Mouse (Mus musculus) heart, embryonic 12.5 days (tissue): Measurements from ENCODE around the gene Sidt1. TPM values are rescaled to one million over a fixed set of nuclear protein-coding genes. Genes with fewer than 3 reads are reported as not detected.

Experiments
- ATAC-seq: fragments of 200-750 bp; cut with Nextera tagmentation; 2 replicates; pipeline ENCODE4 v1.8.0; 2017; ENCODE audit warnings: moderate TSS enrichment, moderate library complexity; ENCODE audit not compliant: insufficient number of reproducible peaks, low FRiP score
- H3K27ac ChIP-seq: fragments of 300-500 bp; sonication (generic); 2 replicates; pipeline ENCODE4 v1.5.1; 2016; ENCODE audit warnings: mild to moderate bottlenecking, moderate library complexity; ENCODE audit not compliant: poor library complexity, severe bottlenecking
- H3K27me3 ChIP-seq: fragments of 300-500 bp; sonication (generic); replicated peaks from 2 replicates; pipeline ENCODE4 v1.6.1; 2016; ENCODE audit warnings: mild to moderate bottlenecking, moderate library complexity
- H3K36me3 ChIP-seq: fragments of 300-500 bp; sonication (generic); 2 replicates; pipeline ENCODE4 v1.6.1; 2016; ENCODE audit warnings: mild to moderate bottlenecking, moderate library complexity
- H3K4me1 ChIP-seq: fragments of 300-500 bp; sonication (generic); replicated peaks from 2 replicates; pipeline ENCODE4 v1.6.1; 2016; ENCODE audit warnings: mild to moderate bottlenecking
- H3K4me2 ChIP-seq: fragments of 300-500 bp; sonication (generic); 2 replicates; pipeline ENCODE4 v1.6.1; 2016; ENCODE audit warnings: mild to moderate bottlenecking, moderate library complexity
- H3K4me3 ChIP-seq: fragments of 300-500 bp; sonication (generic); 2 replicates; pipeline ENCODE4 v1.5.1; 2016; ENCODE audit warnings: mild to moderate bottlenecking
- H3K9ac ChIP-seq: fragments of 300-500 bp; sonication (generic); 2 replicates; pipeline ENCODE4 v1.6.1; 2016; ENCODE audit warnings: mild to moderate bottlenecking, moderate library complexity
- H3K9me3 ChIP-seq: fragments of 300-500 bp; sonication (generic); replicated peaks from 2 replicates; pipeline ENCODE4 v1.6.1; 2016; ENCODE audit warnings: mild to moderate bottlenecking, moderate library complexity
- WGBS: fragments of 180-500 bp; shearing (Covaris S2); methylation state at CpG from one replicate; pipeline ENCODE4 v1.1.7; 2016; 5-methylcytosine and 5-hydroxymethylcytosine counted together
- polyA plus RNA-seq: library from polyadenylated mRNA; unstranded; fragments of >200 nt; fragmentation: Nextera tagmentation; extraction: Ambion mirVana; gene quantifications from 2 replicates; pipeline ENCODE4 v1.2.1, GENCODE M21; 2016

Gene Sidt1
- polyA plus RNA-seq, 1 experiment from 2014 or later = not detected

DNA sequence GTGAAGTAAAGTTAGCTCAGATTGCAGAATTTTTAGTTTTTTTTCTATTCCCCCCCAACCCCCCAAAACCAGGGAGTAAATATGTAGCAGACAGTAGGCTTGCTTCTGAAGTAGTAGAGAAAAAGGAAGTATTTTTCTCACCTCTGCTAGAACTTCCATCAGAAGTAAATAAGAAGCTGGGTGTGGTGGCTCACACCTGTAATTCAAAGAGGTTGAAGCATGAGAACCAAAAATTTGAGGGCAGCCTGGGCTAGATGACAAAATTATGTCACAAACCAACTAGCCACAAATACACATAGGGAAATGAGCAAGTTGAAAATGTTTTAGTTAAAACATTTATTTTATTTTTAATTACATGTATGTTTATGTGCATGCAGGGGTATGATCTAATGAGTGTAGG lies 4.5 kb upstream of the Sidt1 start:
- Histone ChIP-seq H3K4me1 (peaks cover 6% of the 10 kb centered on the region; the same call in 1 of the 2 replicates), H3K27ac (no peak overlapping the region), H3K4me2 (no peak overlapping the region), H3K27me3 (peaks cover 19% of the 10 kb centered on the region), H3K4me3 (no peak overlapping the region), H3K9ac (no peak overlapping the region), H3K36me3 (no peaks in the 10 kb centered on the region), H3K9me3 (peaks cover 4% of the 10 kb centered on the region)
- ATAC-seq = no peak

DNA sequence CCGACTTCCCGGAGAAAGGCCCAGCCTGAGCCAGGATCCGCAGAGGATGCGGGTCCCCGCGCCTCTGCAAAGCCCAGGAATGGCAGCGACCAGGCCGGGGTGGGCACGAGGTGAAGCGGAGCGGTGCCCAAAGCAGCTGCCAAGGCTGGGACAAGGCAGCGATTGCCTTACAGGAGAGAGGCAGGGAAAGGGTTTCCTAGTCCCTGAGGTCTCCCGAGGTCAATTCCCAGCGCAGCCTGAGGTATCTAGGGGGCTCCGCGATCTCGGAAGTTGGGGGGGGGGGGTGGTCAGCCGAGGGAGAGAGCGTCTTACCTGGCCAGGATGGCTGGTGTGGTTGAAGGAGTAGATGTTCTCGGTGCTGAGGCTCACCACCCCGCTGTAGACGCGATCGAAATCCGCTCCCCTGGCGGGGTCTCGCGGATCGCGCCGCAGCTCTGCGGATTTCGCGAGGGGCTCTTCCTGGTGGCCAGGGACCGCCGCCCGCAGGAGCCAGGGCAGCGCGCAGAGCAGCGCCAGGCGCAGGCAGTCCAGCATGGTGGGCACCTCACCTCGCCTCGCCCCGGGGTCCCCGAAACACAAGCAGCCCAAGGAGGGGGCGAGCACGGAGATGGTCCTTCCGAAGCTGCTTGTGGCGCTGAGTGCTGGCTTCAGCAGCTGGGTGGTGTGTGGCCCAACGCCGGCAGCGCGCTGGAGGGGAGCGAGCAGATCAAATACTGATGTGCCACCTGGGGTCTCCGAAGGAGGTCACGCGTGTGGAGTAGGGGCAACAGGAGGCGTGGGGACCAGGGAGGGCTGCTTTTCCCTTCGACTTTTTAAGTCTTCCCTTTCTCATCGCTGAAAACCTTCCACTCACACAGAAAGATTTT lies 768 bp downstream of the Sidt1 start:
- H3K27ac ChIP-seq = no peak overlapping the region
- H3K9me3 ChIP-seq = peaks cover 5% of the 10 kb centered on the region
- H3K4me3 ChIP-seq = peak overlapping the region; percentile 69
- WGBS = under 1% methylated on average over 59 of the region's 60 CpGs
- ATAC-seq = peak; percentile 55; the same call in 1 of the 2 replicates
- no peaks in the 10 kb centered on the region for H3K36me3 ChIP-seq
- H3K4me2 ChIP-seq = peak overlapping the region; percentile 99
- H3K9ac ChIP-seq = peak overlapping the region; percentile 73
- H3K27me3 ChIP-seq = peaks cover 46% of the 10 kb centered on the region
- H3K4me1 ChIP-seq = peaks cover 12% of the 10 kb centered on the region

DNA sequence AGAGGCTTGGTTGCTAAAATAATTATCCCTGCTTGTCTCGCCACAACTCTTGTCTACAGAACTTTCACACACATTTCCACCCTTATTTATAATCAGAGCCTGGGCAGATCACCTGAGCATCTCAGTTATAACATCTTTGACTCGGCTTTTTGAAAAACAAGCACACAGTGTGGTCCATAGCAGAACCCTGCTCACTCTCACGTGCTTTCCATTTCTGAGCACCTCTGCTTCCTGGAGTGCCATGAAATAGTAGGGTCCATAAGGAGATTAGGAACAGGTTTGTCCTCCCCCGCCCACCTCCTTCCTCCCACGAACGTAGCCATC lies 1.4 kb downstream of the Sidt1 start:
- H3K9ac ChIP-seq = peak overlapping the region; percentile 73
- H3K9me3 ChIP-seq = peaks cover 5% of the 10 kb centered on the region
- no peak for ATAC-seq
- 16% methylated on average over 6 of the region's 6 CpGs for WGBS
- H3K27me3 ChIP-seq = peaks cover 46% of the 10 kb centered on the region
- H3K27ac ChIP-seq = no peak overlapping the region
- H3K4me2 ChIP-seq = peak overlapping the region; percentile 99
- H3K4me3 ChIP-seq = peak overlapping the region; percentile 69
- H3K36me3 ChIP-seq = no peaks in the 10 kb centered on the region
- H3K4me1 ChIP-seq = peaks cover 12% of the 10 kb centered on the region

DNA sequence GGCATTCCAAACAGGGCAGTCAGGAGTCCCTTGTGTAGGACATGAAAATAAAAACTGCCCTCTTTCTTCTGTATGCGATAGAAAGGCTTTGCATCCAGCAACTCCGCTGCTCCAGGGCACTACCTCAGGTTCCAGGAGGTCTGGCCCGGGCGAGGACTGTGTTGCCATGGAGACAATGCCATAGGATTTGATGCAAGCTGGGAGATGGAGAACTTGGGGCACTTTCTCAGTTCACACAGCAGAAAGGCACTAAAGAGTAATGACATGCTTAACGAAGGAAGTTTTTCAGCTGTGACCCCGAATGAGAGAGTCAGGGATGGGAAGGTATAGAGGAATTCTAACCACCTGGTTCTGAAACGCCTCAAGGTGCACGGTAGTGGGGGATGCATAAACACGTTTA lies 1.8 kb downstream of the Sidt1 start:
- Histone ChIP-seq H3K27ac (no peak overlapping the region), H3K4me2 (no peak overlapping the region), H3K9me3 (peaks cover 5% of the 10 kb centered on the region), H3K4me3 (no peak overlapping the region), H3K9ac (no peak overlapping the region), H3K4me1 (peaks cover 12% of the 10 kb centered on the region), H3K36me3 (no peaks in the 10 kb centered on the region), H3K27me3 (peaks cover 46% of the 10 kb centered on the region)
- ATAC-seq = no peak
- 32% methylated on average over 9 of the region's 9 CpGs for WGBS

DNA sequence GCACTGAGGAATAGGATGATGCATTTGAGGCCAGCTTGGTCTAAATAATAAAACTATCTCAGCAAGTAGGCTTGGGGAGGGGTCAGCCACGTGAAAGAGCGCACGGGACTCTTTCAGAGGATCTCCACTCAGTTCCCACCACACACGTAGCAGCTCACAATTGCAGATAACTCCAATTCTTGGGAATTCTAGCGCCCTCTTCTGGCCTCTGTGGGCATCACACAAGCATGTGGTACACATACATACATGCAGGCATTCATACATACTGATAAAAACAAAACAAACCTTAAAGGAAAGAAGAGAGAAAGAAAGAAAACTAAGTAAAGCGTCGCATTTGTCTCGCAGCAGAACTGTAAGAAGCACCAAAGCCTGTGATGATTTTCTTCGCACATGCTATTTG lies 2.3 kb downstream of the Sidt1 start:
- H3K27me3 ChIP-seq = peaks cover 46% of the 10 kb centered on the region
- no peak overlapping the region for H3K27ac ChIP-seq
- no peak overlapping the region for H3K9ac ChIP-seq
- no peaks in the 10 kb centered on the region for H3K36me3 ChIP-seq
- H3K9me3 ChIP-seq = peaks cover 5% of the 10 kb centered on the region
- H3K4me1 ChIP-seq = peaks cover 12% of the 10 kb centered on the region
- no peak overlapping the region for H3K4me3 ChIP-seq
- WGBS = 78% methylated on average over 9 of the region's 9 CpGs
- no peak overlapping the region for H3K4me2 ChIP-seq
- ATAC-seq = no peak

DNA sequence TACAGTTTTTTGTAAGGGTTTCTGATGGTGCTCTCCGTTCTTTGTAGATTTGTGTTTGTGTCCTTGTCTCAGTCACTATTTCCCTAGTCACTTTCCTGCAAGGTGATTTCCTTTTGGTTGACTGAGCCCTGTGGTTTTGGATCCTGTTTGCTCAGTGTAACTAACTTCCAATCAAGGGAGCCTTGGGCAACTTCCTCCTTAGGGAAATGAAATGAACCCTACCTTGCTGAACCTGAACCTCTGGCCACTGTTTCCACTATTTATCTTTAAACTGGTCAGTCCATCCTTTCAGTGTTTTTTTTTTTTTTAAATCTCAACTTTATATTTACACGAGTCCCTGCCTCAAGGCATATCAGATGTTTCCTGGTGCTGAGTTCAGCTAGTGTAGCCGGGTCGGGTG lies 4.4 kb downstream of the Sidt1 start:
- no peak overlapping the region for H3K27ac ChIP-seq
- H3K4me3 ChIP-seq = no peak overlapping the region
- H3K27me3 ChIP-seq = peaks cover 37% of the 10 kb centered on the region
- H3K9me3 ChIP-seq = peaks cover 5% of the 10 kb centered on the region
- no peak for ATAC-seq
- no peaks in the 10 kb centered on the region for H3K36me3 ChIP-seq
- no peak overlapping the region for H3K9ac ChIP-seq
- no peak overlapping the region for H3K4me2 ChIP-seq
- 58% methylated on average over 4 of the region's 4 CpGs for WGBS
- H3K4me1 ChIP-seq = peaks cover 12% of the 10 kb centered on the region

DNA sequence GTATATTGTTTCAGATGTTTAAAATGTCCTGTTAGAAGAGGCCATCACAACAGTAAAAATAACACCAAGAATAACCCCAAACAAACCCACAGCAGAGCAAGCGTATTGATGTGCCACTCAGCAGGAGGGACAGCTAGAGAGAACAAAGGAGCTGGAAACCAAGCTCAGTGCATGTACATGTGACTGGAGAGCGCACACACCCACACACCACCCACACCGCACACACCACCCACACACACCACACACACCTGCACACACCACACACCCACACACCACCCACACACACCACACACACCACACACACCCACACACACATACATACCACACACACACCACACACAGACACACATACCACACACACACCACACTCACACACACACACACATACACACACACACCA lies 12.8 kb downstream of the Sidt1 start:
- H3K27ac ChIP-seq = no peak overlapping the region
- H3K36me3 ChIP-seq = no peaks in the 10 kb centered on the region
- no peaks in the 10 kb centered on the region for H3K9me3 ChIP-seq
- no peak overlapping the region for H3K9ac ChIP-seq
- no peaks in the 10 kb centered on the region for H3K4me1 ChIP-seq
- H3K27me3 ChIP-seq = peaks cover 6% of the 10 kb centered on the region; the same call in 1 of the 2 replicates
- no peak for ATAC-seq
- H3K4me2 ChIP-seq = no peak overlapping the region
- no peak overlapping the region for H3K4me3 ChIP-seq
- 77% methylated on average over 3 of the region's 3 CpGs for WGBS

DNA sequence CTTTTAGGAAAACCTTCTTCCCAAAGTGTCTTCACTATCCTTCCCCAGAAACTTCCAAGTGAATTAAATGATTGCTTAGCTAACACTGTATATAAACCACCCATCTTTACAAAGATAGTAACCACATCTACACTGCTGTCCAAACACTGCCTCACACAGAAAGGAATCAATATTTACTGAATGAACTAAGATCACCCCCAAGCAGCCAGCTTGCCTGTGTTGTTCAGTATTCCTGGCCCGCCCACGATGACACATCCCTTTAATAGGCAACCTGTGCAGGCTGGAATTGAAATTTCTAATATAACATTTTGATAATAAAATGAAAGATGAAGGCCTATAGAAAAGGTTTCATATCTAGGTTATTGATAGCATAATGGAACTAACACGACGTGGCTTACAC lies 16.6 kb downstream of the Sidt1 start:
- Histone ChIP-seq H3K9me3 (no peaks in the 10 kb centered on the region), H3K27me3 (peaks cover 8% of the 10 kb centered on the region; the same call in 1 of the 2 replicates), H3K27ac (no peak overlapping the region), H3K4me2 (no peak overlapping the region), H3K9ac (no peak overlapping the region), H3K36me3 (no peaks in the 10 kb centered on the region), H3K4me1 (peaks cover 9% of the 10 kb centered on the region; the same call in 1 of the 2 replicates), H3K4me3 (no peak overlapping the region)
- no peak for ATAC-seq
- 88% methylated on average over 4 of the region's 4 CpGs for WGBS

DNA sequence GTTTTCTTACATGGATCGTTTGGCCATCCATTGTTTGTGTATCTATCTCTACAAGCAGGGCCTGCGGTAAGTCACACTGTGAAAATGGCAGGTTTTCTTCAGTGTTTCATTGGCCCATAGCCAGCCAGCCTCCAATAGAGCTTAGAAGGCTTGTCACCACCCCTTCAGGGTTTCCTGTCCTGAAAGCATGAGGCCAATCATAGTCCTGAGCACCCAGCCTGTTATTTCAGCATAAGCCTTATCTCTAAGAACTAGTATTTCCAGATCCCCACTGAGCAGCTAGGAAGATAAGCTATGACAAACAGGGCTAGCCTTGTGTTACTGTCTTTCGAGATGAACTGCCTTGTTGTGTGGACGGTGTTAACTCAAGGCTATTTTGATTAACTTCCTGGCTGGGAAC lies 19.6 kb downstream of the Sidt1 start:
- Histone ChIP-seq H3K4me3 (no peak overlapping the region), H3K27me3 (peaks cover 8% of the 10 kb centered on the region; the same call in 1 of the 2 replicates), H3K36me3 (no peaks in the 10 kb centered on the region), H3K9ac (no peak overlapping the region), H3K9me3 (no peaks in the 10 kb centered on the region), H3K27ac (no peak overlapping the region), H3K4me2 (no peak overlapping the region), H3K4me1 (peaks cover 9% of the 10 kb centered on the region; the same call in 1 of the 2 replicates)
- WGBS = 25% methylated on average over 4 of the region's 4 CpGs
- peak; percentile 55 for ATAC-seq

DNA sequence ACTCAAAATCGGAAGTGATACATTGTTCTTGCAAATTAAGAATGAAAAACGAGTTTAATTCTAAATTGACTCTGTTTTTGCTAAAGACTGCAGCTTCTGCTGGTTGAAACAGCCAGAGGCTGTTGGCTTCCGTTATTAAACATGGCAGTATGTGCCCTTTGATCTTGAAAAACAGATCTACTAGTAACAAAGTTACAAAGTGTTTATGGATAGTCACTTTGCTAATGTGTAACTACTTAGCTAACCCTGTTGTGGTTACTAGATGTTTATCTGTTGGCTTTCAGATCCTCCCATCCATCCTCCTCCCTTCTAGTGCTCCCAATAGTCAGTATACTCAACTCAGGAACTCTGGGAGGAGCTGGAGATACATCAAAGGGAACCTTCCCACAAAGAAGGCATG lies 27.4 kb downstream of the Sidt1 start:
- no peak for ATAC-seq

DNA sequence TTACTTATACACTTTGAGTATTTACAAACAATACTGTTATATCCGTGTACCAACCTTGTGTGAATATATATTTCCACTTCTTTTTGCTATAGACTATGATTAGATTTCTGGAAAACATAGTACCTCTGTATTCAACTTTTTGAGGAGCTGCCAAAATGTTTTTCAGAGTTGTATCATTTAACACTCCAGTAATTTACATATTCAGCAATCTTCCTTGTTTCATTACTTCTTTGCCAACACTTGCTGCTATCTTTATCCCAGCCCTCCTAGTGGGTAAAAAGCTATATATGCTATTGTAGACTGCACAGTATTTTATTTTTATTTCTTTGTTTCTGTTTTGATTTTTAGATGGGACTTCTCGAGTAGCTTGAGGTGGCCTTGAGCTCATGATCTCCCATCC lies 29.2 kb downstream of the Sidt1 start:
- 0 out of 2 replicates have a peak, but pooled peaks cover 4% of the 10 kb centered on the region for H3K27me3 ChIP-seq
- no peaks in the 10 kb centered on the region; the same call in 1 of the 2 replicates for H3K9me3 ChIP-seq
- H3K4me1 ChIP-seq = no peaks in the 10 kb centered on the region
- ATAC-seq = no peak
- H3K4me2 ChIP-seq = no peak overlapping the region
- H3K9ac ChIP-seq = no peak overlapping the region
- no peaks in the 10 kb centered on the region for H3K36me3 ChIP-seq
- WGBS = 69% methylated on average over 2 of the region's 2 CpGs
- H3K27ac ChIP-seq = no peak overlapping the region
- H3K4me3 ChIP-seq = no peak overlapping the region

More for the DNA sequence above, 27.4 kb downstream of the Sidt1 start:
- Histone ChIP-seq H3K27ac (no peak overlapping the region), H3K36me3 (no peaks in the 10 kb centered on the region), H3K9ac (no peak overlapping the region), H3K9me3 (no peaks in the 10 kb centered on the region), H3K4me1 (no peaks in the 10 kb centered on the region), H3K27me3 (0 out of 2 replicates have a peak, but pooled peaks cover 4% of the 10 kb centered on the region), H3K4me2 (no peak overlapping the region), H3K4me3 (no peak overlapping the region)
- WGBS = 56% methylated on average over 3 of the region's 3 CpGs
